26 mouse cellular contexts compared by ENCODE assay signal in genomic region chr2:115493020-115493419, GRCm38 (mm10).
DNase-seq lines count a peak whose midpoint lies in the region; ATAC-seq lines count a peak whose summit lies in the region.
"Had no signal": no experiment of that assay in that cellular context is flagged by ENCODE, and none has a peak within 500 bp of the region (broad histone marks: within the 10 kb centered on the region; RNA-seq: fewer than 3 reads in every experiment).

No protein-coding gene starts in this region.

- H3K9me3 ChIP-seq in midbrain, embryonic 11.5 days (ENCODE audit: control insufficient read depth, low read length) = no peaks in the 10 kb centered on the region; the same call in 1 of the 2 replicates
- no peaks in the 10 kb centered on the region for H3K9me3 ChIP-seq in midbrain, embryonic 15.5 days
- H3K9me3 ChIP-seq: heart, embryonic 10.5 days had no signal

- H3K4me2 ChIP-seq in midbrain, embryonic 11.5 days = no peak overlapping the region
- no peak overlapping the region for H3K4me2 ChIP-seq in midbrain, embryonic 15.5 days
- H3K4me2 ChIP-seq: heart, embryonic 13.5 days; hindbrain, embryonic 14.5 days had no signal

- no peaks in the 10 kb centered on the region for H3K36me3 ChIP-seq in midbrain, embryonic 11.5 days (ENCODE audit: control insufficient read depth, insufficient read depth, low read length)
- H3K36me3 ChIP-seq in midbrain, embryonic 15.5 days (replicated peaks) = no peaks in the 10 kb centered on the region
- H3K36me3 ChIP-seq: forebrain, embryonic 10.5 days; heart, embryonic 10.5 days; heart, embryonic 13.5 days had no signal

- WGBS in midbrain, embryonic 11.5 days = 32% methylated on average over 2 of the region's 2 CpGs
- WGBS in midbrain, embryonic 15.5 days = 31% methylated on average over 2 of the region's 2 CpGs

- no peaks in the 10 kb centered on the region for H3K4me1 ChIP-seq in midbrain, embryonic 11.5 days (ENCODE audit: control insufficient read depth, insufficient read depth, low read length)
- no peaks in the 10 kb centered on the region for H3K4me1 ChIP-seq in midbrain, embryonic 15.5 days
- H3K4me1 ChIP-seq: heart, embryonic 10.5 days; heart, embryonic 13.5 days had no signal

- no peak overlapping the region for H3K27ac ChIP-seq in midbrain, embryonic 11.5 days (ENCODE audit: low read depth, low read length)
- H3K27ac ChIP-seq in midbrain, embryonic 15.5 days = no peak overlapping the region
- H3K27ac ChIP-seq: forebrain, embryonic 10.5 days; heart, adult 2 months; heart, embryonic 10.5 days; heart, embryonic 13.5 days; hindbrain, embryonic 14.5 days; hindbrain, postnatal 0 days had no signal

- H3K9ac ChIP-seq in midbrain, embryonic 11.5 days (ENCODE audit: low read length) = no peak overlapping the region
- no peak overlapping the region for H3K9ac ChIP-seq in midbrain, embryonic 15.5 days
- H3K9ac ChIP-seq: forebrain, postnatal 0 days; heart, embryonic 13.5 days; hindbrain, embryonic 14.5 days had no signal

- no peak for ATAC-seq in midbrain, embryonic 11.5 days (ENCODE audit: low FRiP score)
- no peak for ATAC-seq in midbrain, embryonic 15.5 days (replicated peaks)
- ATAC-seq: CD4-positive, CD25-positive, alpha-beta regulatory T cell, adult 4 months; forebrain, embryonic 14.5 days; forebrain, postnatal 0 days; hindbrain, postnatal 0 days; inflammation-experienced regulatory T-cells, adult 6 months had no signal

- peak; percentile 73 for DNase-seq in midbrain, embryonic 11.5 days (ENCODE audit: low spot score, missing footprints)
- peak; percentile 58 for DNase-seq in embryo, embryonic 11 days
- peak; percentile 49 for DNase-seq in forelimb bud, embryonic 11.5 days (ENCODE audit: low read depth, low spot score)
- no peak for DNase-seq in layer of hippocampus, adult 18-20 months (ENCODE audit: low spot score in 2 of 2)
- DNase-seq in right cerebral cortex, postnatal 36 days (ENCODE audit: low spot score in 2 of 2) = no peak
- DNase-seq: adrenal gland, adult 2 months; adrenal gland, postnatal 14 days; cerebellum, adult 11 months; cerebellum, adult 2 months; cerebellum, adult 9-11 months; cerebellum, postnatal 25 days; forebrain, postnatal 0 days; gastrocnemius, postnatal 10 days; gastrocnemius, postnatal 36 days; heart, adult 2 months; heart, postnatal 14 days; heart, postnatal 4 days had no signal

- no peaks in the 10 kb centered on the region for H3K27me3 ChIP-seq in midbrain, embryonic 11.5 days (ENCODE audit: control insufficient read depth, insufficient read depth, low read length)
- H3K27me3 ChIP-seq in midbrain, embryonic 15.5 days (replicated peaks) = no peaks in the 10 kb centered on the region
- H3K27me3 ChIP-seq: heart, embryonic 13.5 days had no signal

- no peak overlapping the region for H3K4me3 ChIP-seq in midbrain, embryonic 11.5 days (ENCODE audit: low read depth, low read length)
- H3K4me3 ChIP-seq in midbrain, embryonic 15.5 days = no peak overlapping the region
- H3K4me3 ChIP-seq: forebrain, embryonic 10.5 days; heart, adult 2 months; heart, embryonic 10.5 days; heart, embryonic 13.5 days had no signal

Comparison
In these comparisons a context has a peak if more than half of its experiments do, and no peak if none do; other contexts are left out.
1. DNase-seq: peak in midbrain, embryonic 11.5 days (single experiment), embryo, embryonic 11 days (single experiment) and forelimb bud, embryonic 11.5 days (single experiment); none in layer of hippocampus, adult 18-20 months (0 of 2) and right cerebral cortex, postnatal 36 days (0 of 2).